Mouse (Mus musculus) A20 (cell line): Measurements from ENCODE around the gene Camk1d.
"Not testable (repeated sequence)": the region's sequence is repeated elsewhere in the genome, so short reads cannot be mapped to it uniquely, and the experiment has no call there.

Experiments
- DNase-seq: peaks from one replicate; pipeline ENCODE4 v3.0.0-alpha.2; 2011; ENCODE audit warnings: low read depth, low spot score

The Camk1d gene

GRCm38 (mm10) chr2:5572314-5573006 is 141.9 kb downstream of the Camk1d start:
- no peak for DNase-seq

GRCm38 (mm10) chr2:5566611-5567010 is 147.7 kb downstream of the Camk1d start:
- DNase-seq, result no peak

GRCm38 (mm10) chr2:5563685-5564084 is 150.6 kb downstream of the Camk1d start:
- DNase-seq, result no peak

GRCm38 (mm10) chr2:5561446-5561845 is 152.9 kb downstream of the Camk1d start:
- no peak for DNase-seq

- no peak for DNase-seq
Measured at GRCm38 (mm10) chr2:5553264-5553663, 161.1 kb downstream of the Camk1d start.

GRCm38 (mm10) chr2:5551758-5552255 is 162.5 kb downstream of the Camk1d start:
- DNase-seq, result no peak

- DNase-seq, result no peak
Measured at GRCm38 (mm10) chr2:5549334-5549733, 165.0 kb downstream of the Camk1d start.

- no peak for DNase-seq
Measured at GRCm38 (mm10) chr2:5548872-5549271, 165.4 kb downstream of the Camk1d start.

- no peak for DNase-seq
Measured at GRCm38 (mm10) chr2:5540870-5541269, 173.4 kb downstream of the Camk1d start.

GRCm38 (mm10) chr2:5539894-5540293 is 174.4 kb downstream of the Camk1d start:
- not testable (repeated sequence) for DNase-seq

GRCm38 (mm10) chr2:5533868-5534267 is 180.4 kb downstream of the Camk1d start:
- DNase-seq, result no peak

- DNase-seq, result no peak
Measured at GRCm38 (mm10) chr2:5529992-5530391, 184.3 kb downstream of the Camk1d start.

- DNase-seq, result no peak
Measured at GRCm38 (mm10) chr2:5519221-5519669, 195.1 kb downstream of the Camk1d start.

GRCm38 (mm10) chr2:5515106-5515505 is 199.2 kb downstream of the Camk1d start:
- no peak for DNase-seq

GRCm38 (mm10) chr2:5514095-5514494 is 200.2 kb downstream of the Camk1d start:
- no peak for DNase-seq

GRCm38 (mm10) chr2:5513621-5514020 is 200.7 kb downstream of the Camk1d start:
- no peak for DNase-seq

GRCm38 (mm10) chr2:5510042-5510441 is 204.3 kb downstream of the Camk1d start:
- DNase-seq, result no peak

GRCm38 (mm10) chr2:5499620-5500019 is 214.7 kb downstream of the Camk1d start:
- DNase-seq, result no peak

- DNase-seq, result no peak
Measured at GRCm38 (mm10) chr2:5489916-5490315, 224.4 kb downstream of the Camk1d start.

GRCm38 (mm10) chr2:5487344-5487743 is 227.0 kb downstream of the Camk1d start:
- DNase-seq, result no peak

- DNase-seq, result no peak
Measured at GRCm38 (mm10) chr2:5486663-5487062, 227.7 kb downstream of the Camk1d start.

GRCm38 (mm10) chr2:5485786-5486185 is 228.5 kb downstream of the Camk1d start:
- DNase-seq, result no peak

- DNase-seq, result no peak
Measured at GRCm38 (mm10) chr2:5479886-5480285, 234.4 kb downstream of the Camk1d start.

GRCm38 (mm10) chr2:5478709-5479108 is 235.6 kb downstream of the Camk1d start:
- no peak for DNase-seq
